Mouse (Mus musculus) ES-E14 (cell line): ENCODE measurements around the gene Nagk. TPM values are rescaled to one million over a fixed set of nuclear protein-coding genes. Genes with fewer than 3 reads are reported as not detected.
A peak's percentile ranks its signal among the peaks of the same experiment; 100 is the strongest.

Source experiments
- DNase-seq: peaks from one replicate; pipeline ENCODE4 v3.0.0-alpha.2; 2013; ENCODE audit warnings: low read depth, low spot score
- H3K27ac ChIP-seq: 2 replicates; pipeline ENCODE4 v1.5.1; 2012; ENCODE audit warnings: low read depth, mild to moderate bottlenecking, low read length, moderate library complexity, mixed read lengths; ENCODE audit not compliant: poor library complexity, insufficient read depth, severe bottlenecking
- H3K36me3 ChIP-seq: 2 replicates; pipeline ENCODE4 v1.6.1; 2012; ENCODE audit warnings: mild to moderate bottlenecking, low read length, moderate library complexity, mixed read lengths; ENCODE audit not compliant: control insufficient read depth, poor library complexity, insufficient read depth, severe bottlenecking
- H3K4me1 ChIP-seq, 2 experiments: fragments of 150-350 bp in 1 of 2; sonication (generic) in 1 of 2; 2 replicates each; pipeline ENCODE4 v1.6.1; 2012; ENCODE audit warnings: low read length in 2 of 2, mild to moderate bottlenecking in 1 of 2, mixed read lengths in 1 of 2; ENCODE audit not compliant: control insufficient read depth in 2 of 2, insufficient read depth in 2 of 2, poor library complexity in 1 of 2
- H3K4me3 ChIP-seq, 2 experiments: fragments of 150-350 bp in 1 of 2; sonication (generic) in 1 of 2; 2 replicates each; pipeline ENCODE4 v1.5.1; 2012; ENCODE audit warnings: low read length in 2 of 2, low read depth in 1 of 2, mild to moderate bottlenecking in 1 of 2, mixed read lengths in 1 of 2; ENCODE audit not compliant: insufficient read depth in 1 of 2, poor library complexity in 1 of 2, severe bottlenecking in 1 of 2
- H3K9ac ChIP-seq: 2 replicates; pipeline ENCODE4 v1.6.1; 2012; ENCODE audit warnings: low read depth, mild to moderate bottlenecking, low read length, mixed read lengths; ENCODE audit not compliant: poor library complexity, insufficient read depth, severe bottlenecking
- H3K9me3 ChIP-seq: fragments of 150-350 bp; sonication (generic); 2 replicates; pipeline ENCODE4 v1.6.1; 2012; ENCODE audit warnings: low read depth, mild to moderate bottlenecking, low read length; ENCODE audit not compliant: control insufficient read depth, insufficient read depth
- CHD2 ChIP-seq: IDR thresholded peaks from 2 replicates; pipeline ENCODE4 v1.6.1; 2014; ENCODE audit warnings: mild to moderate bottlenecking, low read depth, low read length, inconsistent platforms
- HCFC1 ChIP-seq: IDR thresholded peaks from 2 replicates; pipeline ENCODE4 v1.6.1; 2012; ENCODE audit warnings: low read length, inconsistent platforms, borderline replicate concordance; ENCODE audit not compliant: insufficient read depth
- MAFK ChIP-seq: IDR thresholded peaks from 2 replicates; pipeline ENCODE4 v1.6.1; 2014; ENCODE audit warnings: mild to moderate bottlenecking, low read depth, low read length, inconsistent platforms; ENCODE audit not compliant: insufficient read depth
- ZC3H11A ChIP-seq: IDR thresholded peaks from 2 replicates; pipeline ENCODE4 v1.6.1; 2012; ENCODE audit warnings: low read depth, mild to moderate bottlenecking, inconsistent platforms, low read length, borderline replicate concordance
- ZNF384 ChIP-seq: IDR thresholded peaks from 2 replicates; pipeline ENCODE4 v1.6.1; 2012; ENCODE audit warnings: low read depth, low read length, inconsistent platforms
- in situ Hi-C, 2 experiments: fragments of 600-800 bp; cut with MboI; formaldehyde crosslinking; loops; one replicate each; pipeline ENCODE4 v1.15.1; 2025; ENCODE audit warnings: low sequenced_read_pairs in 2 of 2, inconsistent platforms in 1 of 2; ENCODE audit not compliant: unreplicated experiment in 2 of 2
- total RNA-seq: library from RNA; depleted of rRNA; stranded (reverse); fragments of 300-350 nt; gene quantifications from 2 replicates; pipeline ENCODE4 v1.2.3, GENCODE M21; 2012; rRNA removed

Nagk gene
- 18.0 and 22.2 TPM in 2 replicates for total RNA-seq

GRCm38 (mm10) chr6:83794760-83795296, at the start of gene Nagk:
Gene Nagk (plus strand): TSS chr6:83794982.
- Histone ChIP-seq H3K4me1 (peaks cover 3% of the 10 kb centered on the region in 2 experiments; a peak in 2 of 4 replicates), H3K9me3 (no peaks in the 10 kb centered on the region), H3K9ac (peak within 1 kb of the TSS; percentile 77), H3K4me3 (peak within 1 kb of the TSS; percentile 76 to 80), H3K27ac (peak within 1 kb of the TSS; percentile 77), H3K36me3 (no peaks in the 10 kb centered on the region)
- no peak for TF ChIP-seq CHD2
- peak; percentile 83 for TF ChIP-seq HCFC1
- peak; percentile 79 for TF ChIP-seq ZNF384
- in situ Hi-C loops, result no loop called here
- DNase-seq, result peak; percentile 91

GRCm38 (mm10) chr6:83745466-83745865, 49.3 kb upstream of the Nagk start:
- in situ Hi-C loops, result loop anchor here in 1 of 2 experiments (5.0 kb wide), 1 partner anchor 53 kb away; no protein-coding TSS in a partner anchor
- no peak overlapping the region for H3K27ac ChIP-seq

GRCm38 (mm10) chr6:83749286-83749685, 45.5 kb upstream of the Nagk start:
- in situ Hi-C loops, result loop anchor here in 1 of 2 experiments (5.0 kb wide), 1 partner anchor 57 kb away; no protein-coding TSS in a partner anchor
- TF ChIP-seq ZNF384 (no peak), ZC3H11A (no peak), HCFC1 (no peak), CHD2 (no peak), MAFK (no peak)
- no peaks in the 10 kb centered on the region for H3K36me3 ChIP-seq
- H3K9me3 ChIP-seq, result no peaks in the 10 kb centered on the region
- no peak for DNase-seq
- H3K4me3 ChIP-seq, result no peak overlapping the region
- H3K4me1 ChIP-seq, result peaks cover 0 to 13% of the 10 kb centered on the region in 2 experiments; a peak in 2 of 4 replicates
- H3K9ac ChIP-seq, result no peak overlapping the region
- H3K27ac ChIP-seq, result no peak overlapping the region

More at GRCm38 (mm10) chr6:83745466-83745865, 49.3 kb upstream of the Nagk start:
- Histone ChIP-seq H3K9me3 (no peaks in the 10 kb centered on the region), H3K4me1 (peaks cover 0 to 18% of the 10 kb centered on the region in 2 experiments; a peak in 2 of 4 replicates), H3K9ac (no peak overlapping the region), H3K4me3 (no peak overlapping the region), H3K36me3 (no peaks in the 10 kb centered on the region)
- no peak for DNase-seq
- TF ChIP-seq CHD2, result no peak
- TF ChIP-seq ZNF384, result no peak
- TF ChIP-seq MAFK, result no peak
- TF ChIP-seq ZC3H11A, result no peak
- TF ChIP-seq HCFC1, result no peak

- Histone ChIP-seq H3K4me3 (no peak overlapping the region), H3K9ac (0 out of 2 replicates have a peak overlapping the region, but pooled peaks have one; percentile 12), H3K4me1 (peaks cover 0 to 5% of the 10 kb centered on the region in 2 experiments; a peak in 1 of 4 replicates), H3K9me3 (no peaks in the 10 kb centered on the region), H3K36me3 (no peaks in the 10 kb centered on the region), H3K27ac (no peak overlapping the region)
- no peak for DNase-seq
- TF ChIP-seq MAFK (no peak), ZC3H11A (0 out of 2 replicates have a peak, but pooled peaks have one; percentile 10)
- in situ Hi-C loops, result no loop called here
These were observed 44.6 kb upstream of the Nagk start for GRCm38 (mm10) chr6:83750171-83750684.

- H3K9me3 ChIP-seq, result no peaks in the 10 kb centered on the region
- no peak overlapping the region for H3K9ac ChIP-seq
- H3K4me1 ChIP-seq, result peaks cover 0 to 2% of the 10 kb centered on the region in 2 experiments; a peak in 1 of 4 replicates
- no peak overlapping the region for H3K27ac ChIP-seq
- H3K4me3 ChIP-seq, result no peak overlapping the region
- DNase-seq, result no peak
- in situ Hi-C loops, result no loop called here
- TF ChIP-seq ZNF384 (no peak), CHD2 (no peak), MAFK (no peak), HCFC1 (no peak), ZC3H11A (no peak)
- no peaks in the 10 kb centered on the region for H3K36me3 ChIP-seq
These were observed 38.7 kb upstream of the Nagk start for GRCm38 (mm10) chr6:83756051-83756450.
